Mouse (Mus musculus) A20 (cell line): Measurements from ENCODE around the gene Unc93a.
"Not testable (repeated sequence)": the region's sequence is repeated elsewhere in the genome, so short reads cannot be mapped to it uniquely, and the experiment has no call there.

Experiments used
- DNase-seq: peaks from one replicate; pipeline ENCODE4 v3.0.0-alpha.2; 2011; ENCODE audit warnings: low read depth, low spot score

The Unc93a gene

DNA sequence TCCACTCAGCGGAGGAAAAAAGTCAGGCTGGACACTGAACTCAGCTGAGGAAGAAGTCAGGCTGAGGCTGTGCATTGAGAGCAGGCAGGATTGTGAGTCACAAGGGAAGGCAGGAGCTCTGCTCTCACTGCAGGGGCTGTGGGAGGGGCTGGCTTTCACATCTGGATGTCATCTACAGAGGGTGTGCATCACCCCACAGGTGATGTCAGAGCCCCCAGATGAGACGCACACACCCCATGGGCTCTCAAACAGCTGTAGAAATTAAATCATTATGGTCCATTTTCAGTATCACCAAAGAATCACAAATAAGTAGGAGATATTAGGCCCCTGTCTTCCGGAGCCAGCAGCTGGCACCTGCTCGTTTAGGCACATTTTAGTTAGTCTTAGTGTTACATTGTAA lies at the start of gene Unc93a:
Unc93a (minus strand) TSS at position 101 of the 400 bp plus-strand sequence.
- DNase-seq = not testable (repeated sequence)

DNA sequence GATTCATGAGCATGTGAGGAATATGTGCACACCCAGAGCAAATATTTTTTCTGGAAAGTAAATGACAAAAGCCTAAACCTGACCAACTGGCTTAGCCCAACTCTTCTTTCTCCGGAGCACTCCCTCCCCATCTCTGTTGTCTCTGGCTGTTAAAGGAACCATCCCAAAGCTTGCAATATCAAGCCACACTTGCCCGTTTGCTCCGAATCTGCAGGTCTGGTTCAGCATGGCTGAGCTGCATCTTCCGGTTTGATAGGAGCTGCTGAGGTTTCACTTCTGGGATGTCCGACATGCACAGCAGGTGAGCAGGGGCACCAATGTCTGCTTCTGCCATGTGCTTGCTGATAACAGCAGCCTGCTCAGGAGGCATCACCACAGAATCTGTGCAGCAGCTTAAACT lies 48.9 kb upstream of the Unc93a start:
- DNase-seq = peak; percentile 62

DNA sequence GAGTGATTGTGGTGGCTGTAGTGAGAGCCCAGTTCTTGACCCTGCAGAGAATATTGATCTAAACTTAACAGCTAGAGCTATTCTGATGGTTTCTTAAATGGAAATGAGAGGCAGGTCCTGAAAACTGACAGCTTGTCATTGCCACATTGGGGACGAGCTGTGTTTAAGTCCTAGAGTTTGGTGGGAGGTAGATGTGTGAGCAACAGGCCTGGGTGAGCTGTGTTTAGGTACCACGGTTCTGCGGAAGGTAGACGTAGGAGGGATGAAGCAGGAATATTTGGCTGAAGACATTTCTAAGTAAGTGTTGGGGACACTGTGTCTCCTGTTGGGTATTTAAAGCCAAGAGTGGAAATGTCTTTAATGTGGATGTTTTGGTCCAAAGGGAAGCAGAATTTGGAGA lies 47.4 kb upstream of the Unc93a start:
- not testable (repeated sequence) for DNase-seq

DNA sequence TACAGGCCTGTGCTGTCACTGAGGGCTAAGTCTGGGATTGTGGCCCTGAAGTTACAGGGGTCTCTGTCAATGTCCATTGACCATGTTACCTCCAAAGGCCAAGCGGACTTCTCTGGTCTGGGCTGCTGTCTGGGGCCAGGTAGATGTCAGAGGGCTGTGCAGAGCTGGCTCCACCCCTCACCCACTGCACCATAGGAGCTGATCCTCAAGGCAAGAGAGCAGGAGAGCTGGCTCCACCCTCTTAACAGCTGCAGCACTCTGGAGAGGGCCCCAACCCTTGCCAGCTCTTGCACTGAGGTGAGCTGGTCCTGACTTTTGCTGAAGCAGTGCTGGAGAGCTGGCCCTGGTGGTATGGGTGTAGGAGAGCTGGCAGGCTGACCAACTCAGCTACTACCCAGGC lies 46.2 kb upstream of the Unc93a start:
- DNase-seq = not testable (repeated sequence)

DNA sequence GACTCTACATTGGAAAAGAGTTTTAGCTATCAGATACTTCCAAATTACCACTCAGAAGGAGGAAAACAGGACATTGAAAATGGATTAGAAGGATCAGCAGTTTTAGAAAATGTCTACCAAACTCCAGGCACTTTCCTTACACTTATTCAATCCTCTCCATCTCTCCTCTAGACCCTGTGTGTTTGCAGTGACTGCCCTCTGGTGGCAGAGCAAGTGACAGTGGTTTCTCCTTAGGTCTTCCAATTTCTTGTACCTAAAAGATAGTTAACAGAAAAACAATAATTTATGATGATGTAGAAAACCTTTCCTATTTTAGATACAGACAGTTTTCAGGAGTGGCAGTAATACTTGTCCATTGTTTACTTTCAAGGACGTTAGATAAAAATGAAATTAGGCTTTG lies 44.0 kb upstream of the Unc93a start:
- not testable (repeated sequence) for DNase-seq

DNA sequence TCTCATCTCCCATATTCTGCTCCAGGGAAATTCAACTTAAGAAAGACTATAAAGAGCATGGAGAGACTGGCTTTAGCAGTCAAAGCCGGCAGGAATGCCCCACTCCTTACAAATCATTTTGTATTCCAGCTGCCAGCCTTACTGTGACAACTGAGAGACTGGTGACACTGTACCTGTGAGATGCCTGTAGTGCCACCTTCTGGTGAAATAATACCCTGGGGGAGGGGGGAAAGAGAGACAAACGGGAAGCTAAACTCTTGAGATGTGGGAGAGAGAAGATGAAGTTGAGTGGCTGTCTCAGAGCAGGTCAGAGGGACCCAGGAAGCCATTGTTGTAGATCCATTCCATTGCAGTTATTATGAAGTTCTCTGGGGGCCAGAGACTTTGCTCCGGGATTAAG lies 42.4 kb upstream of the Unc93a start:
- not testable (repeated sequence) for DNase-seq

DNA sequence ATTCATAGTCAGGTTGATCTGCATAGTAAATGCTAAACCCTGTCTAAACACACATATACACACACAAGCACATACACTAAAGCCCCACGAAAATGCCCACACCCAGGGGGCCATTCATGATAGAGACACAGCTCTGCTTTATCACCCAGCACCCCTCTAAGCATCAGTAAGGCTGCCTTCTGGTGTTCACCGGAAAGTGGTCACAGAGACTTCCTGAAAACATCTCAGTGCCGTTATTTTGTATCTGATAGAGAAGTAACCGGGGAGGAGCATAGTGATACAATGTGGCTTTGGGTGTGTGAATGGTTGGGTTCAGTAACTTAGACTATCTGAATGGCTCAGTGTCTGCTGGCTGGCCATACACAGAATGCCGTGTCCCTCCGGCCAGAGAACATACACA lies 42.0 kb upstream of the Unc93a start:
- DNase-seq = not testable (repeated sequence)

DNA sequence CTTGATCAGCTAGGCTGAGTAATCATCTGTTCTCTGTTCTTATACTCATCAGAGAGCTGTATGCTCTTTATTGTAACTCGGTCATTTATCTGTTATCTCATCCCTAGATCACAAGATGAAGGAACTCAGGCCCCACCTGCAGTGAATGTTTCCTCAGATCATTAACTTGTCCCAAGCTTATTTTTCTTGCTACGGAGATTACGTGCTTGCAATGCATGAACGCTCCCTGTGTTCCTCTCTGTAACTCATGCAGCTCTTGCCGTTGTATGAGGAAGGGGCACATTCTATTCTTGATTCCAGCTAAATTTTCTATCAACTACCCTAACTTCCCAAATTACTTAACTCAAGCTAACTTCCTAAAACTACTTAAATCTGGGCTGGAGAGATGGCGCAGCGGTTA lies 14.5 kb upstream of the Unc93a start:
- DNase-seq = peak; percentile 9

DNA sequence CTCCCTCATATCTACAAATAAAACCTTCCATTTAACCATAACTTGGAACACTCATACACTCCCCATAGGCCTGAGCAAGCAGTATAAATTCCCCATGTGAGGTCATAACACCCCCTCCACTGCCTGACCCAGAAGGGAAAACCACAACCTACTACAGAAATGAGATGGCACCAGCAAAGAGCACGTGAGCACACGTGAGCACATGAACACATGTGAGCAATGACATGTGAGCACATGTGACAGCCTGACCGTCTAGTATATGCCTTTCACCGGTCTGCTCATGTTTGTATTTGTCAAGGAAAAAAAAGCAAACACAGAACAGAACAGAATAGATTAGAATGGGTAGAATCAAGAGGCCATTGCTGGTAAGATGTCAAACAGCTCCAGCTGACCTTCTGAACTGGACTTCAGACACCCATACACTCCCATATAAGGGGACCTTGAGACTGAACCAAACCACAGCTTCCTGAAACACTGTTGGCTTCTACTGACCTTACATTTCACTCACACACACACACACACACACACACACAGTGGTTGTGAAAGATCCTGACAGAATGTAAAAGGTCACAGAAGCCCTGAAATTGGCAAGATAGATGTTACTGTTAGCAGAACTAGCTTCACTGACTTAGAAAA lies 13.1 kb upstream of the Unc93a start:
- DNase-seq = peak; percentile 31

DNA sequence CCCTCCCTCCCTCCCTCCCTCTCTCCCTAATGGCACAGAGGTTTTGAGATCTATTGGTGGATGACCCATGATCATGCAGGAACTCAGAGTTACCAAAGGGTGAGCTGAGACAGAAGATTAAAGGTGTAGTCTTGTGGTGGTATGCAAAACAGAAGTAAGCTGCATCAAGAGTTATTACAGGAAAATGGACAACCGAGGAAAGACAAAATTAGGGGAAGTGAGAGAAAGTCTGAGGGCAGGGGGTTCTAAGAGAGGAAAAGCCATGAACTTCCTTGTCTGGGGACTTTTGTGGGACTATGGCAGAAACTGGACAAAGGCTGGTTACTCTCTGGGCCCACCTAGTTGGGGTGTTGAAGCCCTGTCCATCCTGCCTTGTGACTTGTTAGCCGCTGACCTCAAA lies 11.1 kb upstream of the Unc93a start:
- DNase-seq = not testable (repeated sequence)

DNA sequence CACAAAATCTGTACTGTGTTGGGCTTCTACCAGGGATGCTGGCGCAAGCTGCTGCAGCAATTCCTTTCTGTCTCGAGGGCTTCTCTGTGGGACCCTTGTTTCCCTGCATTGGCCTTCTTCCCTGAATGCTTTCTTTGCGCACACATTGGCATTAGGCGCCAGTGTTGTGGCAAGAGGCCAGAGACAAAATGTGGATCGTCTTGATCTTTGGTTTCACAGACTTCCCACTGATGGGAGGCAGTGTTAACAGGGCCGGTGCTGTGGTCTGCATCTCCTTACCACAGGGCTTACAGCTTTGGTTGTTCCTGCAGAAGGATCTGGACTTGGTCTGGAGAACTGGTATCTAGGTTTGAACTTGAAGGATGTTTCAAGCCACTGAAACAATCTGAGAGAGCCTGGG lies 3.7 kb upstream of the Unc93a start:
- DNase-seq = not testable (repeated sequence)

DNA sequence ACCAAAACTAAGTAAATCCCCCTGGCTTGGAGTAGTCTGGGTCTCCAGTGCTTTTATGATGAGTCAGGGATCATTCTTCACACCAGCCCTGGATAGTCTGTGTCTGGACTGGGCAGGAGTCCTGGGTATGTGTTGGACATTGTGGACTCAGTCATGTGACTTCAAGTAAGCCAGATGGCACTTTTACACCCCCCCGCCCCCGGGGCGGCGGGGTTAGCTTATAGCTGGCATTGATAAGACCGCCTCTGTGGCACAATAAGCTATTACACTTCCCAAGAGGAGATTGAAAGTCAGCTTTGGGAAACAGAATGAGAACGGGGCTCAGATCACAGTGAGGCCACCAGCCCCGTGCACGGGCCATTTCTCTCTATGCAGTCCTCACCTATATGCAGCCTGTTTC lies 742 bp upstream of the Unc93a start:
- not testable (repeated sequence) for DNase-seq

DNA sequence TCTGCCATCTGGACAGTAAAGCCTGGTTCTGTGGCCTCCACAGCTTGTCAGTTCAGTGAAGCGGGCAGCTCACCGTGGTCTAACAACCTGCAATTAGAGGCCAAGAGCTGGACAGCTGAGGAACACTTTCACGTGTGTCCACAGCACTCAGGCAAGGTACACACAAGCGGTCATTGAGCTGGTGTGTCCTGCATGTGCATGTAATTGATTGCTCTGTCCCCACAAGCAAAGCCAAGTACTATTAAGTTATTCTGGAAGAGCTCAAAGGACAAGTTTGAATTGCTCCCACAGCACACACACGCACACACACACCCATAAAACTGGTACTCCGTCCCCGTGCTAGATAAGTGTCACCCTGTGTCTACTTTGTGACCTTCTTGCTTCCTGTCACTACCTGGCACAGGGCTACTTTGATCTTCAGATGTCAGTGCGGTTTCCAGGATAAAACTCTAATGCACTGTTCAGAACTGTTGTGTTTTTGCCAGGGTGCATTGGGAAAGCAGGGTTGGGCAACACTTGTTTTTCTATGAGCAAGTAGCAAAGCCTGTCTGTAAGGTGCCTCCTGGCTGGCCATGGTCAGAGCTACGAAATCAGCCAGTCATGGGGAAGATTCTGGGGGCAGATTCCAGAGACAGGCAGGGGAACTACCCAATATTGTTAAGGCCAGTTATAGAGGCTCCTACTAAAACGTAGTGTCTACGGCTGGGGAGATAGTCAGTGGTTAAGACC lies 1.7 kb downstream of the Unc93a start:
- not testable (repeated sequence) for DNase-seq

DNA sequence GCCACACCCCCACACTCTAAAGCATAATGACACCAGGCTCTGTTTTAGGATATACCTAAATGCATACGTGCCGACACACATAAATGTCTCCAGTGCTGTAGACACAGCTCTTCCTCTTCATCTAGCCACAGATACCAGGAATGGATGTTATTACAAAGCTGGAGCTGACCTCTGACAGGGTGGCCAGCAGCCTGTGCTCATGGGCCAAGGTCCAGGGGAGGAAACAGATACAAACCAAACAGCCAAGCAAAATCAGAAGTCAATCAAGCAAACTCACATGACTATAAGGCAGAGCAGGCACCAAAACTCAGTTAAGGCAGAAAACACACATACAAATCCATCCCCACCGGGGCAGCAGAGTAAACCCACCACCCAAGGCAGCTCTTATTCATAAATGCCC lies 2.3 kb downstream of the Unc93a start:
- DNase-seq = not testable (repeated sequence)

DNA sequence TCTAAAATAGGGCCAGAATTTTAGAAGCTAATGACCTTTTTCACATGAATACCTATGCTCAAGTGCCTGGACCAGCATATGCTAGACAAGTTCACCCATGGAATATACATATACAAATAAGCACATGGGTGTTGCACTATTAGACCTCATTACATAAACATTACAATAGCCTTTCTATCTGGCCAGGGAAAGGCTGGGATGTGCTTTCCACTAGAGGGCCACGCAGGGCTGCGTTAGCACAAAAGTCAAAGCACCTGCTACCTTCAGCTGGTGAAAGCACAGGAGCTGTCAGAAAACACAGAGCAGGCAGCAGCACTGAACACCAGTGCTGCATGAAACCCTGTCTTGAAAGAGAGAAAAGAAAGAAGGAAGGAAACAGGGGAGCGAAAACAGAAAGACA lies 7.4 kb downstream of the Unc93a start:
- DNase-seq = not testable (repeated sequence)

DNA sequence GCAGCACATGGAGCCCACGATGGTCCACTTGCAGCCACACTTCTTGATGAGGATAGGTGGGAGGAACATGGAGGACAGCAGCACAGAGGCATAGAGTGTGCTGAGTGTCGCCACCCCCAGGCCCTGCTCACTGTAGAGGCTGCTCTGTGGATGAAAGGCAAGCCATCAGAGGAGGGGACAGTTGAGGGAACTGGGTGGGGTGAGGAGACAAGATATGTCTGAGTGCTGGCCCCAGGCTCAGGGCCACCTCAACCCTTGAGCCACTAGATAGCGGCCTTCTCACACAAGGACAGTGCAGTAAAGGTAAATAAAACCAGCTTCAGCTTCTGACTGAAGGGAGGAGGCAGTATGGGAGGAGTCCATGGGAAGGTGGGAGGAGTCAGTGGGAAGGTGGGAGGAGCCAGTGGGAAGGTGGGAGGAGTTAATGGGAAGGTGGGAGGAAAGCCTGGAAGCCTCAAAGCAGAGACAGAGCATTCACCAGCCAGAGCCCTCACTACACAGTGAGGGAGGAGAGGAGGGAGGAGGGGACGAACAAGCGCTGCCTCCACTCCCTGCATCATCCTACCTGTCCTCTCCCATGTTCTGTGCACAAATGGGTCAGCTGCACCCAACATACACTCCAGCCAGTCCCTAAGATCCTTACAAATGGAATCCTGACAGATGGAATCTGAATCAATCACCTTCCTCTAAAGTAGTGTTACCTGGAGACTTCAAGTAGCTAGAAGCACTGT lies 8.1 kb downstream of the Unc93a start:
- not testable (repeated sequence) for DNase-seq

DNA sequence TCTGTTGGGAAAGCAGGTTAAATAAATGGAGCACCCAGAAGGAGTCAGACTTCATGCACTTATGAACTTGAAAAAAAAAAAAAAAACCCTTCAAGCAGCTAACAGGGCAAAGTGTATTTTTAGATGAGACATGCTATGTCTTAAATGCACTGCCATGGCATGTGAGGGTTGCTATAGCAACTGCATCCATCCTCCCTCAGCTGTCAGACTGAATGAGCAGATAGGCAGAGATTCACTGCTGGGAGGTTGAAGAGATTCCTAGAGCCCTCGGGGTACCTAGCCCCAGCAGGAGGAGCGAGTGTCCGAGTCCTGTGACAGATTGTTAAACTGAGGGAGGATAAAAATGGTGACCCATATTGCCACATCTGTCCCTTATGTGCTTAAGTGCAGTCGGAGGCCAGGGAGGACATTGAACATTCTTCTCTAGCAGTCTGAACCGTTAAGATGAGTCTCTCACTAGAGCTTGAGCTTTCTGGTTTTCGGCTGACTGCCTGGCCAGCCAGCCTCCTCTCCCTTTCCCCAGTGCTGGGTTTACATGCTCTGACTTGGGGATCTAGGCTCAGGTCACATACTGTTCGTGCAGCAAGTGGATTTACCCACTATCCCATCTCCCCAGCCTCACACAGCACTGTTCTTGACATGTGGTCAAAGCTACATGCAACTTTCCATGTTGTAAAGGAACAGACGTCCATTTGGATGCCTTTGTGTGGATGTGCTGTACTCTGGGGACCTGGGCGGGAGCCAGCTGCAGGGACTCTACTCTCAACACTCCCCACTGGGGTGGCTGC lies 18.9 kb downstream of the Unc93a start:
- not testable (repeated sequence) for DNase-seq

DNA sequence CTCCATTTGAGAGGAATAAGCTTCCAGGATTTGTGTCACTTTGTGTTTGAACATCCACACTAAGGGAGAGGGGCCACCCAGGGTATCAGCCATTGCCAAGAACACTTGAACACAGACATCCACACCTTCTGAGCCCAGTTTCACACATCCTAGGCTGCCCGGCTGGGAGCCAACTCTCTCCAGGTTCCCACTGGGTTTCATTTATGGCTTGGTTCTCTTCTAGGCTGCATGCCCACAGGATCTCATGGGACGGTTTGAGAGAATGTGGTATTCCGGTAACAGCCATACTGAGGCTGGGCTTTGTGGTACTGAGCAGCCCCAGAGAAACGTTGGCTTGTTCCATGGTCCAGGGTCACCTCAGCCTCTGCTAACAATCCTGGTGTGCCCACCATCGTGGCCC lies 25.0 kb downstream of the Unc93a start:
- not testable (repeated sequence) for DNase-seq

DNA sequence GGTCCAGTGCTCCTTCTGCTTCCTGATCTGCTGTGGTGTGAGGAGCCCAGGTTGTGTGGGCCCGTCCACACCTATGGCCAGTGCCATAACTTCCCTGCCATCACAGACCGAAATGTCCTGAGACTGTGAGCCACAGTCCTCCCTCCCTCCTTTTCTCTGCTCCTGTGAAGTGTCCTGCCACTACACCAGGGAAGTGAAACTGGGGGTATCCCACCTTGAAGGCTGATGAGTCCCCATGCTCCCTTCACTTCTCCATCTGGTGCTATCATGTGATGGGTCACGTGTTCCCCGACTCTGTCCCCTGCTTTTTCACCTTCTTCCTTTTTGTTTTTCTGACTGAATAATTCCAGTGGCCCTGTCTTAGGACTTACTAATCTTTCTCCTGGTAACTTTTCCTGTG lies 38.6 kb downstream of the Unc93a start:
- DNase-seq = peak; percentile 7

DNA sequence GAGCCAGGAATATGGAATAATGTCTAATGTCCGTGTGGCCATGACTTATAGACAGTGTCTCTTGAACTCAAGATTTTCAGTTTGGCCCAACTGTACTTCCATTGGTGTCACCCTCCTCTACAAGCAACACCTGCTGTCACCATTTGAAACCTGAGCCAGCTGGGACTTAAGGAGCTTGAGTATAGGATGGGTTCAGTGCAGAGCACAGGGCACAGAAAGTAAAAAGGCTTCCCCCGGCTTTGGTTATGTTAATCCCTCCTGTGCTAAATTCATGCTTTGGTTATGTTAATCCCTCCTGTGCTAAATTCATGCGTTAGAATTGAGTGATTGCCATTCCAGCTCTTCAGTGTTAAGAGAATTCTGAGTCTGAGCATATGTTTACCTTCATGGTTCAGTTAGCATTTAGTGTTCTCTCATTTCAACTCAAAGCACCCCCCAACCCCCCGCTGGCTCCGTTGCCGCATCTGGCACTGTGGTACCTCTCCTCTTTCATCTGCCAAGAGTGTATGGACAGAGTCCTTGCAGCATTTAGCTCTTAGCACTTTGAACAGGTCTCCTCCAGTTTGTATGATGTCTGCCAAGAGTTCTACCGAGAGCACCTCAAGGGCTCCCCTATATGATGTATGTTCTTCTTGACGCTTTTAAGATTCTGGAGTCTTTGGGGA lies 39.4 kb downstream of the Unc93a start:
- not testable (repeated sequence) for DNase-seq

DNA sequence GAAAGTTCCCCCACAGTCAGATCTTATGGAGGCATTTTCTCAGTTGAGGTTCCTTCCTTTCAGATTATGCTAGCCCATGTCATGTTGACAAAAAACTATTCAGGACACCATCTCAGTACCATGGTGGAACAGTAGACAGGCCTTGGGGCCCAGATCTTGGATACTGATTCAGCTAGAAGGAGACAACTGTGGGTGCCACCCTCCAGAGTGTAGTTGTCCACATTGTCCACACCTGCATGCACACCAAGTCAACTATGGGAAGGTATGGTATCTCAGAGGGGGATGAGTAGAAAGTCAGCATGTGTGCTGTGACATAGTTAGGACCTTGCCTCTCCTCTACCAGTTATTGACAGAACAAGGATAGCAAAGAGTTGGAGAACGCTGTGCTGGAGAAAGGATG lies 40.1 kb downstream of the Unc93a start:
- DNase-seq = not testable (repeated sequence)
